Mouse (Mus musculus): ENCODE data around the gene Ctnnb1.

The Ctnnb1 gene

GRCm38 (mm10) chr9:120926939-120927606 is 1.9 kb upstream of the Ctnnb1 start:
- no peak for DNase-seq (ENCODE audit: low read depth, low spot score)

DNA sequence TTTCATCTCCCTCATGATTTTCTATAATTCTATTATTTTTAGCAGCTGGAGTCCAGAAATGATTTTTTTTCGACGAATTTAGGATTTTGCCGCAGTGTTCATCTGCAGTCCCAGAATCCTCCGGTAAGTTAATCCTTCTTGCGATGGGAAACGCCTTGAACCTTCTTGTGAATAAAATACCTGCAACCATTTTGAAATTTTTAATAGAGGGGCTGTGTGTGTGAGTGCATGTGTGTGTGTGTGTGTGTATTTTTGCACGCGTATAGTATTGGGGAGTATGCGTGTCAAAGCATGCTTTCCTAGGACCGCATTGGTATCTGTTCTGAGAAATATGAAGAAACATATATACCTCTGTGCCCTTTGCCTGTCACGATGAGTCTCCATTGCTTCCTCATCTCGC is 1.0 kb downstream of the Ctnnb1 start:
- DNase-seq (ENCODE audit: low read depth, low spot score) = no peak

- DNase-seq (ENCODE audit: low read depth, low spot score) = no peak
These were observed 1.8 kb downstream of the Ctnnb1 start for GRCm38 (mm10) chr9:120930811-120931210.

- peak; percentile 35 for DNase-seq (ENCODE audit: low read depth, low spot score)
These were observed 3.4 kb downstream of the Ctnnb1 start for GRCm38 (mm10) chr9:120932371-120932770.

DNA sequence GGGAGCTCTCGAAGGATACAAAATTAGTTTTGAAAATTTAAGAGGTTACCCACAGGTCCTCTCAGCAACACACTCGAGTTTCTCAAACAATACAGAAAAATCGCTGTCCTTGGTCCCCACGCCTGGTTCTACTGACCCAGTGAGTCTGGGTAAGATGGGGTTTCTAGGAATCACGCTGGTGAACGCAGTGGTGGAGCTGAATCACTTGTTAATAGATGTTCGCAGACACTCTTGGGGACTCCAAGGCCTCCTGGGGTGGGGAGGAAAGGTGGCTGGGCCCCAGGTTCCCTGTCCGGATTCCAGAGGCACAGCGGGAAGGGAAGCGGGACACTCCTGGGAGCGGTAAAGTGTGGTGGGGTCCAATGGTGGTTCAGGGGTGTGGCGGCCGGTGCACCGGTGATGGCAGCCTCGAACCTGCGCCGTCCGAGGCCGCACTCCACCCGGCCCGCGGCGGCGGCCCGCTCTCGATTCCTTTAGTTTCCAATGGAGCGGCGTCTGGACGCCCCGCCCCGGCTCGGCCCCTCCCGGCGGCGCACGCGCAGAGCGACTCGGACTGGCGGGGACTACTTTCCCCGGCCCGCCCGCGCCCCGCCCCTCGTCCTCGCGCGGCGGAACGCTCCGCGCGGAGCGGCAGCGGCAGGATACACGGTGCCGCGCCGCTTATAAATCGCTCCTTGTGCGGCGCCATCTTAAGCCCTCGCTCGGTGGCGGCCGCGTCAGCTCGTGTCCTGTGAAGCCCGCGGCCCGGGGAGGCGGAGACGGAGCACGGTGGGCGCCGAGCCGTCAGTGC is 4.0 kb downstream of the Ctnnb1 start:
- peak; percentile 87 for DNase-seq (ENCODE audit: low read depth, low spot score)

- DNase-seq (ENCODE audit: low read depth, low spot score) = no peak
These were observed 4.5 kb downstream of the Ctnnb1 start for GRCm38 (mm10) chr9:120933587-120933885.

- DNase-seq (ENCODE audit: low read depth, low spot score) = no peak
These were observed 5.1 kb downstream of the Ctnnb1 start for GRCm38 (mm10) chr9:120933886-120934758.

DNA sequence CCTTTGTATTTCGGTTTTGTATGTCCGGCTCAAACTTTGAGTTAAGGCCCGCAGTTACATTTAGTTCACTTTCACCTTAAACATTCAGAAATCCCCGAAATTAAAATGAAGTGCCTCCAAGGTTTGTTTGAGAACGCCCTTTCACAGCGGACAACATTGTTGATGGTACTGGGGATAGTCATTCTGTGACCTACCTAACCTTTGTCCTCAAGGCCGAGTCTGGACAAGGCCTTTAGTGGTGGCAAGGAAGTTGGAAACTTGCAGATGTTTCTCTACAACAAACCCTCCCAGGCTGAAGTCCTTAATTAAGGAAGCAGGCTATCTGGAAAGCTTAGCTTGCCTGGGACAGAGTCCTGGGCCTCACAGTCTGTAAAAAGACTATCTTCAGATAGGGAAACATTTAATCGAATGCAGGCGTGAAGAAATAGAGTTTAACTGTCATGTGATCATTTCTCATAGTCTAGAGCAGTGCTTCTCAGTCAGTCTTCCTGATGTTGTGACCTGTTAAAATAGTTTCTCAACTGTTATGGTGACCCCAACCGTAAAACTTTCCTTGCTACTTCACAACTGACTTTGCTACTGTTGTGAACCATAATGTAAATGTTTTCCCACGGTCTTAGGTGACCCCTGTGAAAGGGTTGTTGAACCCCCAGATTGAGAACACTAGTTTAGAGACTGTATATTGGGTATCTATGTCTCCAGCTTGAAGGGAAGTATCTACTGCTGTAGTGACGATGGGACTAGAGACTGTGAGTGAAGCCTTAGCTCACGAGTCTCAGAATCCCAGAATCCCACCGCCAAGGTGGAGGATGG is 6.0 kb downstream of the Ctnnb1 start:
- DNase-seq (ENCODE audit: low read depth, low spot score) = no peak

- DNase-seq (ENCODE audit: low read depth, low spot score) = no peak
These were observed 6.6 kb downstream of the Ctnnb1 start for GRCm38 (mm10) chr9:120935634-120935922.

GRCm38 (mm10) chr9:120936351-120936750 is 7.3 kb downstream of the Ctnnb1 start:
- DNase-seq (ENCODE audit: low read depth, low spot score) = peak; percentile 58

- DNase-seq (ENCODE audit: low read depth, low spot score) = no peak
These were observed 11.8 kb downstream of the Ctnnb1 start for GRCm38 (mm10) chr9:120940858-120941257.

- DNase-seq (ENCODE audit: low read depth, low spot score) = no peak
These were observed 14.7 kb downstream of the Ctnnb1 start for GRCm38 (mm10) chr9:120943757-120944156.

GRCm38 (mm10) chr9:120944211-120944610 is 15.2 kb downstream of the Ctnnb1 start:
- DNase-seq (ENCODE audit: low read depth, low spot score) = no peak

GRCm38 (mm10) chr9:120946131-120946530 is 17.1 kb downstream of the Ctnnb1 start:
- DNase-seq (ENCODE audit: low read depth, low spot score) = no peak

DNA sequence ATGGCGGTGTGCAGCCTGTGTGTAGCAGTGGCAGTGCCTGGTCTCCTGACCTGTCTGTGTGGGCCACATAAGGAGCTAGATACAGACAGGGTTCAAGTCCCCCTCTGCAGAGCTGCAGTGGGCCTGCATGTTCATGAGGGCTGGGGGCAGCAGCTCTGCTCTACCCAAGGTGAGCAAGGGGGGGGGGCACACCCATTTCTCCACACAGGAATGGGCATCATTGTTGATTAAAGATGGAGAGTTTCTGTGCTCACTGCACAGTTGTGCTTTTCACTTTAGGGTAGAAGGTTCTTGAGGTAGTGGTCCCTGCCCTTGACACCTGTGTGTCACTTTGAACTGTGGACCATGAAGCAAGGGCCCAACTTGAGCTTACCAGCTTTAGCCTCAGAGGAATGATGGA is 19.8 kb downstream of the Ctnnb1 start:
- DNase-seq (ENCODE audit: low read depth, low spot score) = no peak

DNA sequence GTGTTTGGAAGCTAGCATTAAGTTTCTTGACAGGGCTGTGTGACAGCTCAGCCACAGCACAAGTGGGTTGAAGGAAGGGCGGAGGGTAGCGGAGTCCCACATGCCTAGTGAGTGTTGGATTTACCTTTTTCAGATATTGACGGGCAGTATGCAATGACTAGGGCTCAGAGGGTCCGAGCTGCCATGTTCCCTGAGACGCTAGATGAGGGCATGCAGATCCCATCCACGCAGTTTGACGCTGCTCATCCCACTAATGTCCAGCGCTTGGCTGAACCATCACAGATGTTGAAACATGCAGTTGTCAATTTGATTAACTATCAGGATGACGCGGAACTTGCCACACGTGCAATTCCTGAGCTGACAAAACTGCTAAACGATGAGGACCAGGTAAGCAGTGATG is 21.7 kb downstream of the Ctnnb1 start:
- no peak for DNase-seq (ENCODE audit: low read depth, low spot score)

DNA sequence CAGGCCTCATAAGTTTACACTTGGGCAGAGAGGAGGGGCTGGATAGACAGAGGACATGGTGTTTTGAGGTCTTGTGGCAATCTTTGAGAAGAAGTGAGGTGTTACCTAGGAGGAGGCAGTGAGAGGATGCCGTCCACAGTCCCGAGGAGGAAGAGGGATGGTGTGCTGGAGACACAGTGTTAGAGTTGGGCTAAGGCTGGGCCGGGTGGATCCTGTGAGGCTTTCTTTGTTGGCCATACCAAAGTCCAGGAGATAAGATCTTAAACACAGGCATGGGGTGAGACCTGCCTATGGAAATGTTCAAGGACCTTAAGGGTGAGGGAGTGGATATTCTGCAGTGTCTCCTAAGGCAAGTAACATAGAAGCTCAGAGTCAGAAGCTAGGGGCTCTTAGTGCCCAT is 22.9 kb downstream of the Ctnnb1 start:
- no peak for DNase-seq (ENCODE audit: low read depth, low spot score)

DNA sequence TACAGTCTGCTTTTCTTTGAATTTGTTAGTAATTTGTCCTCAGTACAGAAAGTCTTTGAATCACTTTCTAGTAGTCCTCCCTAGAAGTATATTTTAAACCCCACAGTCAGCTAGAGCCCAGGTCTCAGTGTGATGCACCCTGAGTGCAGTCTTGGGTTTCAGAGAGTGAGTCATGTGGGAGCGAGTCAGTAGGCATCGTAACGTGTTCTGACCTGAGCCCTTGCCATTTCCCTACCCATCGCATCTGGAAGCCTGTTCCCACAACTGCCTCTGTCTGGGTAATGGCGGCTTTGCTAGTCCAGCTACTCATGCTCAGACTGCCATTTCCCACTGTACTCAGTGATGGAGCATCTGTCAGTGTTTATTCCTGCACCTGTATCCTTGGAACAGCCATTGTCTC is 29.0 kb downstream of the Ctnnb1 start:
- DNase-seq (ENCODE audit: low read depth, low spot score) = no peak

DNA sequence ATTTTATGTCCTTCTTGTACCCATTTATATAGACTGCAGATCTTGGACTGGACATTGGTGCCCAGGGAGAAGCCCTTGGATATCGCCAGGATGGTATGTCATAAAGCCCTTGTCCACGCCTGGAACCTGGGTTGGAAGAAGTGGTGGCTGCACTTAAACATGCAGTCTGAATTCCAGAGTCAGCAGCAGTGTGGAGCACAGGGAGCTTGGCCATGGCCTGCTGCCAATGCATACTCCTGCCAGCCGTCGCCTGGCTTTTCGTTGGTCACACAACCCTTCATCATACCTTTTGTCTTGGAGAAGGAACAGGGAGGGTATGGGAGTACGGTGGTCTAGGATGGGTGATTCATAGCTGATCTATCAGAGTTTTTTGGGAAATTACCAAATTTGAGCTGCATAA is 29.5 kb downstream of the Ctnnb1 start:
- no peak for DNase-seq (ENCODE audit: low read depth, low spot score)

DNA sequence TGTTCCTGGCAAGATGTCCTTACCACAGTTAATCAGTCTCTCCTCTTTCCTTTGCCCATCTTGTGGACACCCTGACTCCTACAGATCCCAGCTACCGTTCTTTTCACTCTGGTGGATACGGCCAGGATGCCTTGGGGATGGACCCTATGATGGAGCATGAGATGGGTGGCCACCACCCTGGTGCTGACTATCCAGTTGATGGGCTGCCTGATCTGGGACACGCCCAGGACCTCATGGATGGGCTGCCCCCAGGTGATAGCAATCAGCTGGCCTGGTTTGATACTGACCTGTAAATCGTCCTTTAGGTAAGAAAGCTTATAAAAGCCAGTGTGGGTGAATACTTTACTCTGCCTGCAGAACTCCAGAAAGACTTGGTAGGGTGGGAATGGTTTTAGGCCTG is 30.2 kb downstream of the Ctnnb1 start:
- DNase-seq (ENCODE audit: low read depth, low spot score) = no peak

DNA sequence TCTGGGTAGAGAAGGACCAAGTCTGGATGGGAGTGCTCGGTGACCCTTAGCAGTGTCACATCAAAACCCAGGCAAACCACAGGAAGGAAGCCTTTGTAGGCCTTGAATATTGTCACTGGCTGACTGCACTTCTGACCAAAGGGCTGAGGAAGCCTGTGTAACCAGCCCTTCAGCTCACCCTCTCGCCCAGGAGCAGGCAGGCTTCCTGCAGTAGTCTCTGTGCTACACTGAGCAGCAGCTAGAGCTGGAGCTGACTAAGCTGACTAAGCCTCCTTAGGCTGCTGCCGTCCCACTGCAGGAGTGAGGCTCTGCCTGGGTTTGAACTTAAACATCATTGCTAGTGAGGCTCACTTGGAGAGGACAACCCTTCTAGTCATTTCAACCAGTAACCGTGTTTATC is 31.6 kb downstream of the Ctnnb1 start:
- no peak for DNase-seq (ENCODE audit: low read depth, low spot score)

DNA sequence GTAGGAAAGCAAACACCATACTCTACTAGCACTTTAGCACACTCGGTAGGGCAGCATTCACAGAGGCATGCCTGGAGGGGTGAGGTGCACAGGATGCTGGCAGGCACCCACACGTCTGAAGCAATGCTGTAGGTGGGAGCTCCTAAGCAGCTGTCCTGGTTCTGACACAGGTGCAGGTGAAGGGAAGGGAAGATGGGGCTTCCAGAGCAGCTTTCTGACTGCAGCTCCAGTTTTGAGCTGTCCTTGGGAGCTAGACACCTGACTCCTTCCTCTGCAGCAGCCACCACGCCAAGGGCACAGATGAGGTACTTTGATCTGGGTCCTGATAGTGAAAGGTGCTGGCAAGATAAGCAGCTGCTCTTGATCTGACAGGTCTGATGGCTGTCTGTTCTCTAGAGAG is 32.5 kb downstream of the Ctnnb1 start:
- no peak for DNase-seq (ENCODE audit: low read depth, low spot score)

Data from telencephalon, adult 2 months (tissue).